Comparison of ENCODE assay signal across 7 mouse cellular contexts in the genomic region with DNA sequence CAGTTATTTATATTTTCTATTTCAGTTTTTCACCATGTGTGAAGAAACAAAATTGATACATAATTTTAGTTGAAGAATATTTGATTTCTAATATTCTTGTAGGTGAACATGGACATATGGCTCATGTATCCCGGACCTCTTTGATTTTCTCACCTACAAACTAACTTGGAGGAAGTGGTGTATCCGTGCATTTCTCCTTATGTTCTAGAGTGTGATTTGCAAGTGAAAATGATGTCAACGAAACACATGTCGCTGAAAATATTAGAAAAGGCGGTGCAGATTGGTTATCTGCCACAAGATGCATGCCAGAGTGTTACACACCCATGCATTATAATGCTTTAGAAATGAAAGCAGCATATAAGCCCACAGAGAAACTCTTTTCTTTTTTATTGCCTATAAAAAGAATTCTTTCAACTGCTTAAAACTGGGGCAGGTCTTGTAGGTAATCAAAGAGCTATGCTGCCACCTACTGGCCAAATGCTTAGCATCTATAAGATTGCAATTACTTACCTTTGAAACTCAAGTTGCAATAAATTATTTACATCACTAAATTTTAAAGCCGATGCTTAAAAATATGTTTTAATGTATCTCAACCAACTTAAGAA.
DNase-seq lines count a peak whose midpoint lies in the region; ATAC-seq and TF ChIP-seq lines count a peak whose summit lies in the region.

No protein-coding gene starts in this region.

- WGBS in cerebellum, adult 2 months = 39% methylated on average over 6 of the region's 6 CpGs
- whole genome bisulfite sequencing in stomach, postnatal 0 days = 29% methylated on average over 6 of the region's 6 CpGs

- peak; percentile 85 for DNase-seq in 416B (ENCODE audit: low read depth)
- DNase-seq in cerebellum, adult 2 months = peak; percentile 30 to 42
- DNase-seq in layer of hippocampus, adult 9-10 months (ENCODE audit: low spot score) = peak; percentile 75
- peak; percentile 17 for DNase-seq in lung, postnatal 25 days (ENCODE audit: low spot score)
- peak; percentile 61 for DNase-seq in stomach, postnatal 0 days (ENCODE audit: low spot score)

- peak; percentile 88 for ATAC-seq in frontal cortex, adult (ENCODE audit: low TSS enrichment)
- ATAC-seq in stomach, postnatal 0 days (ENCODE audit: low FRiP score, low TSS enrichment) = no peak

- no peaks in the 10 kb centered on the region for H3K36me3 ChIP-seq in E14TG2a.4 (ENCODE audit: insufficient read depth, low read length)
- no peaks in the 10 kb centered on the region for H3K36me3 ChIP-seq in stomach, postnatal 0 days (ENCODE audit: control insufficient read depth, insufficient read depth, low read length)

- H3K4me2 ChIP-seq in stomach, postnatal 0 days (replicated peaks; ENCODE audit: low read depth) = no peak overlapping the region; the same call in 1 of the 2 replicates

- H3K4me3 ChIP-seq in E14TG2a.4 (replicated peaks; ENCODE audit: low read length) = no peak overlapping the region
- H3K4me3 ChIP-seq in cerebellum, adult 2 months (replicated peaks; ENCODE audit: insufficient read depth, low read depth, low read length) = no peak overlapping the region
- H3K4me3 ChIP-seq in stomach, postnatal 0 days (ENCODE audit: low read depth, low read length) = no peak overlapping the region

- no peak overlapping the region for H3K9ac ChIP-seq in stomach, postnatal 0 days (ENCODE audit: low read length)

- TF ChIP-seq EP300 in stomach, postnatal 0 days (optimal IDR thresholded peaks at IDR 0.05) = no peak

- H3K27me3 ChIP-seq in E14TG2a.4 (ENCODE audit: insufficient read depth, low read length) = no peaks in the 10 kb centered on the region
- H3K27me3 ChIP-seq in cerebellum, adult 2 months (ENCODE audit: control insufficient read depth, insufficient read depth, low read length) = no peaks in the 10 kb centered on the region; the same call in 1 of the 2 replicates
- H3K27me3 ChIP-seq in stomach, postnatal 0 days (ENCODE audit: control insufficient read depth, insufficient read depth, low read length) = no peaks in the 10 kb centered on the region

- peak; percentile 65 for TF ChIP-seq CTCF in E14TG2a.4 (conservative IDR thresholded peaks at IDR 0.05; ENCODE audit: low read length)
- peak; percentile 38; the same call in 1 of the 2 replicates for TF ChIP-seq CTCF in cerebellum, adult 2 months (IDR thresholded peaks at IDR 0.05; ENCODE audit: borderline replicate concordance, insufficient read depth, low read depth, low read length)
- TF ChIP-seq CTCF in stomach, postnatal 0 days (IDR thresholded peaks at IDR 0.05; ENCODE audit: low read depth) = peak; percentile 83

- TF ChIP-seq POLR2A in cerebellum, adult 2 months (IDR thresholded peaks at IDR 0.05; ENCODE audit: borderline replicate concordance, insufficient read depth, low read length) = no peak

- H3K4me1 ChIP-seq in E14TG2a.4 (replicated peaks; ENCODE audit: low read depth, low read length) = no peaks in the 10 kb centered on the region
- H3K4me1 ChIP-seq in cerebellum, adult 2 months (ENCODE audit: control insufficient read depth, insufficient read depth, low read length) = no peaks in the 10 kb centered on the region
- no peaks in the 10 kb centered on the region for H3K4me1 ChIP-seq in stomach, postnatal 0 days (replicated peaks; ENCODE audit: control insufficient read depth, insufficient read depth)

- no peaks in the 10 kb centered on the region for H3K9me3 ChIP-seq in E14TG2a.4 (ENCODE audit: low read length)
- no peaks in the 10 kb centered on the region for H3K9me3 ChIP-seq in stomach, postnatal 0 days (ENCODE audit: control insufficient read depth, low read length)

- H3K27ac ChIP-seq in cerebellum, adult 2 months (ENCODE audit: insufficient read depth, low read length) = no peak overlapping the region
- no peak overlapping the region for H3K27ac ChIP-seq in stomach, postnatal 0 days (replicated peaks)

Comparison
In these comparisons a context has a peak if more than half of its experiments do, and no peak if none do; other contexts are left out.
1. DNase-seq: peak in every context shown above with its lines; median percentile 85 in 416B; 75 in layer of hippocampus, adult 9-10 months; 61 in stomach, postnatal 0 days; 36 in cerebellum, adult 2 months; 17 in lung, postnatal 25 days.